Mouse (Mus musculus): ENCODE measurements around the gene Phc3. TPM values are rescaled to one million over a fixed set of nuclear protein-coding genes. Genes with fewer than 3 reads are reported as not detected.
"Not testable (repeated sequence)": the region's sequence is repeated elsewhere in the genome, so short reads cannot be mapped to it uniquely, and the experiment has no call there.

The Phc3 gene
- polyA plus RNA-seq, 1 experiment from 2014 or later: 5.6 TPM

GRCm38 (mm10) chr3:30868176-30868575 is 101.0 kb downstream of the Phc3 start:
- Histone ChIP-seq H3K4me2 (no peak overlapping the region), H3K4me3 (ENCODE audit: low read depth, low read length) (no peak overlapping the region), H3K9ac (ENCODE audit: low read depth, low read length) (no peak overlapping the region), H3K27ac (ENCODE audit: low read depth, low read length) (no peak overlapping the region), H3K36me3 (ENCODE audit: control insufficient read depth, insufficient read depth, low read length) (no peaks in the 10 kb centered on the region), H3K9me3 (ENCODE audit: control insufficient read depth, low read length) (no peaks in the 10 kb centered on the region), H3K4me1 (replicated peaks; ENCODE audit: control insufficient read depth, insufficient read depth, low read length) (no peaks in the 10 kb centered on the region), H3K27me3 (replicated peaks; ENCODE audit: control insufficient read depth, insufficient read depth, low read length) (no peaks in the 10 kb centered on the region)
- WGBS: 78% methylated on average over 5 of the region's 5 CpGs
- DNase-seq (ENCODE audit: low spot score) (no peak), ATAC-seq (replicated peaks; ENCODE audit: low FRiP score) (no peak)

GRCm38 (mm10) chr3:30864640-30865039 is 104.6 kb downstream of the Phc3 start:
- Histone ChIP-seq H3K4me2 (no peak overlapping the region), H3K9ac (ENCODE audit: low read depth, low read length) (no peak overlapping the region), H3K9me3 (ENCODE audit: control insufficient read depth, low read length) (no peaks in the 10 kb centered on the region), H3K36me3 (ENCODE audit: control insufficient read depth, insufficient read depth, low read length) (no peaks in the 10 kb centered on the region), H3K27me3 (replicated peaks; ENCODE audit: control insufficient read depth, insufficient read depth, low read length) (no peaks in the 10 kb centered on the region), H3K4me1 (replicated peaks; ENCODE audit: control insufficient read depth, insufficient read depth, low read length) (no peaks in the 10 kb centered on the region), H3K4me3 (ENCODE audit: low read depth, low read length) (no peak overlapping the region), H3K27ac (ENCODE audit: low read depth, low read length) (no peak overlapping the region)
- no peak for ATAC-seq (replicated peaks; ENCODE audit: low FRiP score)
- DNase-seq (ENCODE audit: low spot score): no peak
- WGBS: 50% methylated on average over 1 of the region's 1 CpGs

GRCm38 (mm10) chr3:30863712-30864435 is 105.3 kb downstream of the Phc3 start:
- H3K4me3 ChIP-seq (ENCODE audit: low read depth, low read length): no peak overlapping the region
- H3K27me3 ChIP-seq (replicated peaks; ENCODE audit: control insufficient read depth, insufficient read depth, low read length): no peaks in the 10 kb centered on the region
- H3K4me2 ChIP-seq: no peak overlapping the region
- no peaks in the 10 kb centered on the region for H3K4me1 ChIP-seq (replicated peaks; ENCODE audit: control insufficient read depth, insufficient read depth, low read length)
- no peaks in the 10 kb centered on the region for H3K9me3 ChIP-seq (ENCODE audit: control insufficient read depth, low read length)
- no peak for ATAC-seq (replicated peaks; ENCODE audit: low FRiP score)
- WGBS: 58% methylated on average over 5 of the region's 5 CpGs
- no peak overlapping the region for H3K9ac ChIP-seq (ENCODE audit: low read depth, low read length)
- no peaks in the 10 kb centered on the region for H3K36me3 ChIP-seq (ENCODE audit: control insufficient read depth, insufficient read depth, low read length)
- no peak overlapping the region for H3K27ac ChIP-seq (ENCODE audit: low read depth, low read length)
- DNase-seq (ENCODE audit: low spot score): no peak

GRCm38 (mm10) chr3:30860705-30861104 is 108.5 kb downstream of the Phc3 start:
- H3K27me3 ChIP-seq (replicated peaks; ENCODE audit: control insufficient read depth, insufficient read depth, low read length): peaks cover 6% of the 10 kb centered on the region; the same call in 1 of the 2 replicates
- WGBS: 71% methylated on average over 4 of the region's 4 CpGs
- H3K27ac ChIP-seq (ENCODE audit: low read depth, low read length): no peak overlapping the region
- no peak overlapping the region for H3K4me3 ChIP-seq (ENCODE audit: low read depth, low read length)
- H3K4me1 ChIP-seq (replicated peaks; ENCODE audit: control insufficient read depth, insufficient read depth, low read length): 0 out of 2 replicates have a peak, but pooled peaks cover 4% of the 10 kb centered on the region
- no peaks in the 10 kb centered on the region for H3K36me3 ChIP-seq (ENCODE audit: control insufficient read depth, insufficient read depth, low read length)
- DNase-seq (ENCODE audit: low spot score) (no peak), ATAC-seq (replicated peaks; ENCODE audit: low FRiP score) (no peak)
- H3K9me3 ChIP-seq (ENCODE audit: control insufficient read depth, low read length): no peaks in the 10 kb centered on the region
- no peak overlapping the region for H3K4me2 ChIP-seq
- no peak overlapping the region for H3K9ac ChIP-seq (ENCODE audit: low read depth, low read length)

- not testable (repeated sequence) for H3K4me3 ChIP-seq (ENCODE audit: low read depth, low read length); H3K9me3 ChIP-seq (ENCODE audit: control insufficient read depth, low read length); H3K27ac ChIP-seq (ENCODE audit: low read depth, low read length); ATAC-seq (replicated peaks; ENCODE audit: low FRiP score); H3K4me2 ChIP-seq; H3K9ac ChIP-seq (ENCODE audit: low read depth, low read length); DNase-seq (ENCODE audit: low spot score); H3K27me3 ChIP-seq (replicated peaks; ENCODE audit: control insufficient read depth, insufficient read depth, low read length); H3K4me1 ChIP-seq (replicated peaks; ENCODE audit: control insufficient read depth, insufficient read depth, low read length); H3K36me3 ChIP-seq (ENCODE audit: control insufficient read depth, insufficient read depth, low read length)
- 93% methylated on average over 8 of the region's 8 CpGs for WGBS
These were observed 109.6 kb downstream of the Phc3 start for GRCm38 (mm10) chr3:30859599-30859998.

GRCm38 (mm10) chr3:30855604-30856458 is 113.4 kb downstream of the Phc3 start, which contains the start of gene Gpr160:
Gpr160 (plus strand) TSS chr3:30855950.
- H3K4me3 ChIP-seq (ENCODE audit: low read depth, low read length): peak within 1 kb of the TSS; percentile 53
- peak within 1 kb of the TSS; percentile 89 for H3K4me2 ChIP-seq
- no peak within 1 kb of the TSS for H3K27ac ChIP-seq (ENCODE audit: low read depth, low read length)
- H3K27me3 ChIP-seq (replicated peaks; ENCODE audit: control insufficient read depth, insufficient read depth, low read length): peaks cover 6% of the 10 kb centered on the region; the same call in 1 of the 2 replicates
- peak; percentile 64 for DNase-seq (ENCODE audit: low spot score)
- H3K9ac ChIP-seq (ENCODE audit: low read depth, low read length): peak within 1 kb of the TSS; percentile 18
- H3K36me3 ChIP-seq (ENCODE audit: control insufficient read depth, insufficient read depth, low read length): no peaks in the 10 kb centered on the region
- no peaks in the 10 kb centered on the region for H3K9me3 ChIP-seq (ENCODE audit: control insufficient read depth, low read length)
- 0 out of 2 replicates have a peak, but pooled peaks cover 4% of the 10 kb centered on the region for H3K4me1 ChIP-seq (replicated peaks; ENCODE audit: control insufficient read depth, insufficient read depth, low read length)
- under 1% methylated on average over 75 of the region's 75 CpGs for WGBS
- peak; percentile 73 for ATAC-seq (replicated peaks; ENCODE audit: low FRiP score)

- 82% methylated on average over 5 of the region's 5 CpGs for WGBS
- DNase-seq (ENCODE audit: low spot score) (no peak), ATAC-seq (replicated peaks; ENCODE audit: low FRiP score) (no peak)
- 0 out of 2 replicates have a peak, but pooled peaks cover 4% of the 10 kb centered on the region for H3K4me1 ChIP-seq (replicated peaks; ENCODE audit: control insufficient read depth, insufficient read depth, low read length)
- H3K4me2 ChIP-seq: no peak overlapping the region
- no peak overlapping the region for H3K4me3 ChIP-seq (ENCODE audit: low read depth, low read length)
- H3K36me3 ChIP-seq (ENCODE audit: control insufficient read depth, insufficient read depth, low read length): no peaks in the 10 kb centered on the region
- H3K27me3 ChIP-seq (replicated peaks; ENCODE audit: control insufficient read depth, insufficient read depth, low read length): peaks cover 6% of the 10 kb centered on the region; the same call in 1 of the 2 replicates
- H3K9ac ChIP-seq (ENCODE audit: low read depth, low read length): no peak overlapping the region
- H3K27ac ChIP-seq (ENCODE audit: low read depth, low read length): no peak overlapping the region
- H3K9me3 ChIP-seq (ENCODE audit: control insufficient read depth, low read length): no peaks in the 10 kb centered on the region
These were observed 115.6 kb downstream of the Phc3 start for GRCm38 (mm10) chr3:30853596-30853995.

GRCm38 (mm10) chr3:30851422-30851821 is 117.8 kb downstream of the Phc3 start:
- Histone ChIP-seq H3K36me3 (ENCODE audit: control insufficient read depth, insufficient read depth, low read length) (no peaks in the 10 kb centered on the region), H3K4me3 (ENCODE audit: low read depth, low read length) (no peak overlapping the region), H3K4me1 (replicated peaks; ENCODE audit: control insufficient read depth, insufficient read depth, low read length) (0 out of 2 replicates have a peak, but pooled peaks cover 4% of the 10 kb centered on the region), H3K9ac (ENCODE audit: low read depth, low read length) (no peak overlapping the region), H3K4me2 (no peak overlapping the region), H3K27me3 (replicated peaks; ENCODE audit: control insufficient read depth, insufficient read depth, low read length) (peaks cover 5% of the 10 kb centered on the region; the same call in 1 of the 2 replicates), H3K27ac (ENCODE audit: low read depth, low read length) (no peak overlapping the region), H3K9me3 (ENCODE audit: control insufficient read depth, low read length) (no peaks in the 10 kb centered on the region)
- no peak for DNase-seq (ENCODE audit: low spot score)
- ATAC-seq (replicated peaks; ENCODE audit: low FRiP score): no peak
- 64% methylated on average over 6 of the region's 6 CpGs for WGBS

Data from liver, embryonic 11.5 days (tissue).